Mouse (Mus musculus) thymus, postnatal 36 days (tissue): ENCODE data around the gene Nectin2.
"Not testable (repeated sequence)": the region's sequence is repeated elsewhere in the genome, so short reads cannot be mapped to it uniquely, and the experiment has no call there.

Experiments used
- DNase-seq, 2 experiments: peaks; one replicate each; pipeline ENCODE4 v3.0.0; 2022; ENCODE audit warnings: mixed read lengths in 2 of 2

The Nectin2 gene

DNA sequence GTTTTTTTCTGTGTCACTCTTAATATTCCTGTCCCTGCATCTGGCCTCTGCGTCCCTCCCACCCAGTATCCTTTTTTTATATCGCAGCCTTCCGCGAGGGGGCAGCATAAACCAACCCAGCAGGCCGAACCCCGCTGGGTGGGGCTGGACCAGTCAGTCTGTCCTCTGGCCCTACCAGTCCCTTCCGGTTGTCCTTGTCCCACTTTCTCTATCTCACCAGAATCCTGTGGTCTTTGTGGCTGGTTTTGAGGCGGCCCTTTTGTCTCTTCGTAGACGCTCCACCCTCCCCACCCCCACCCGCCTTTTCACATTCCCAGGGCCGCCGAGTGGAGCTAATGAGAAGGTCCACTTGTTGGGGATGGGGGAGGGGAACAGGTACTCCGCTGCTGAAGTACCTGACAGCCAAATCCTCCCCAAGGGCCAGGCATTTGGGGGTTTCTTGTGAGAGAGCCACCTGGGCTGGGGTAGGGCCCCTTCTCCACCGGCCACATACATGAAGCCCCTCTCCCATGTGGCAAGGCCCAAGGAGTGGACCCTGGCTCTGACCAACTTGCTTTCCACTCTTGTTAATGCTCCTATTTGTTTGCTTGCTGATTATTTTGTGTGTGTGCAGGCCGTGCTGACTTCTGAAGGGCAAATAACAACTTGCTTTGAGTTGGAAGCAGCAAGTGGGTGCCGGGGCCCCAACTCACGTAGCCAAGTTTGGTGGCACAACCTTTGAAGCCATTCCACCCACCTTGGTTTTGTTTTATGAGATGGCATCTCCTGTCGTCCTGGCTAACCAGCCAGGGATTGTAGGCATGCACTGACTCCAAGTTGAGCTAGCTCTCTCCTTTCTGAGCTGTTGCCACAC is at the start of gene Nectin2:
Gene Nectin2, minus strand, starts transcription at position 267 of the 853 bp plus-strand sequence.
- DNase-seq, result peak; percentile 46 to 58

GRCm38 (mm10) chr7:19796697-19797588 is 46.7 kb upstream of the Nectin2 start, which contains the start of gene Cblc:
Gene Cblc (minus strand): TSS chr7:19796809.
- peak; percentile 88 for DNase-seq

DNA sequence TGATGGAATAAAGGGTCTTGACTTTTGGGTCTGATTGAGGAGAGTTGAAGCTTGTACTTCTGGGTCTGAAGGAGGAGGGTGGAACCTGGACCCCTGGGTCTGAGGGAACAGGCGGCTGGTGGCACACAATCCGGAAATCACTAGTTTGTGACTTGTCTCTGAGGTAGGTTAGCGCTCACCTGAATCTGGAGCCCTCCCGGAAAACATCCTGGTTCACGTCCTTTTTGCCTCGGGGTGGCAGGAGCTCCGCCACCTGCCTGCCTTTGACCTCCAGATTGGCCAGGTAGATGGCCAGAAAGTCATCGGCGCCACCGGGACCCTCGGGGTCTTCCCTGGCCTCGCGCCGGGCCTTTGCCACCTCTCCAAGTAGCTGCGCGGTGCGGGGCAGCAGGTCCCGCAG is 46.0 kb upstream of the Nectin2 start:
- DNase-seq, result no peak

DNA sequence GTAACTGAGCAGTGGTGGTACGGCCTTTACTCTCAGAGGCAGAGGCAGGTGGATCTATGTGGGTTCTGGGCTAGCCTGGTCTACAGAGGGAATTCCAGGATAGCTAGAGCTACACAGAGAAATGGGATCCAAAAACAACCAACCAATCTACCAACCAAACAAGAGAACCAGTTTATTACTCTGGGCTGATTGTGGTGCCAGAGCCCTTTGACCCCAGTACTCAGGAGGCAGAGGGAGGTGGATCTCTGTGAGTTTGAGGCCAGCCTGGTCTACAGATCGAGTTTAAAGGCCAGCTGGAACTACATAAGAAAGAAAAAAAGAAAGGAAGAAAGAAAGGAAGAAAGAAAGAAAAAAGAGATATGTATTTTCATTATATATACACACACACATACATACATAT is 45.0 kb upstream of the Nectin2 start:
- DNase-seq, result no peak

- no peak for DNase-seq
Measured at GRCm38 (mm10) chr7:19792701-19793630, 42.7 kb upstream of the Nectin2 start.

- DNase-seq, result not testable (repeated sequence)
Measured at GRCm38 (mm10) chr7:19791504-19791903, 41.2 kb upstream of the Nectin2 start.

DNA sequence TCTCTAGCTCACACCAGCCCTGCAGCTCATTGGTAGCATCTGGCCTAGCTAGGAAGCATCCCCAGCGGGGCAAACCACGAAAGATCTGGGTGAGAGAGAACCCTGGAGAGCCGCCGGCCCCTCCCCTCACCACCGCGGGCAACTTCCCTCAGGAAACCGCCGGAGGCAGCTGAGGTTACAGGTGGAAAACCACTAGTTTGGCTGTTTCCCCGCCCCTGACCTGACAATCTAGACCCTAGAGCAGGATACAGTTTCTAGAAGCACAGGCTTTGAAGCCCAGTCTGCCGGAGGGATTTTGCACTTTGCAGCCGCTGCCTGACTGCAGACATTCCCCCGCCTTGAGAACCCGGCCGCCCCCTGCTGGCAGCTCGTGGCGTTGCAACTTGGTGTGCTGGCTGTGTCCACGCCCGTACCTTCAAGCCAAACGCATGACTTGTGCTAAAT is 39.6 kb upstream of the Nectin2 start:
- DNase-seq, result peak; percentile 90

DNA sequence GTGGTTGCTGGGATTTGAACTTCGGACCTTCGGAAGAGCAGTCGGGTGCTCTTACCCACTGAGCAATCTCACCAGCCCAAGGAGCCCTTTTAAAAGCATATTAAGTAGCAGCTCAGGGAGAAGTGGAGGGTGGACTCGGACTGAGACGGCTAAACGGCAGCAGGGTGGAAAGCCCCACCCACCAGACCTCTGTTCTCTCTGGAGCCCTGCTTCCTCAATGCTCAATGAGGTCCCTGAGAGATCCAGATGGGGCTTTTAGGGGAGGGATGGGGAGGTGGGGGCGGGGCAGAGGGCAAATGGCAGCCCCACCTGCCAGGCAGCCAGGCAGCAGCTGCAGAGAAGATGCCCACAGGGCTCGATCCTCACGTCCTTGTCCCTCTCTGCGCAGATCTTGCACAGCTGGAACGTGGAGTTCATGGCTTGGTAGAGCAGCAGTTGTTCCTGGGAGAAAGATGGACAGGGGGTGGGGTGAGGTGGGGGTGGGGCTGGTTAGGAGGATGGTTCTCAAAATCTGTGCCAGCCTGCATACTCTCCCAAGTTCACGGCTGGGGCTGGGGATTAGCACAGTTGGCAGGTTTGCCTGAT is 35.7 kb upstream of the Nectin2 start:
- no peak for DNase-seq

DNA sequence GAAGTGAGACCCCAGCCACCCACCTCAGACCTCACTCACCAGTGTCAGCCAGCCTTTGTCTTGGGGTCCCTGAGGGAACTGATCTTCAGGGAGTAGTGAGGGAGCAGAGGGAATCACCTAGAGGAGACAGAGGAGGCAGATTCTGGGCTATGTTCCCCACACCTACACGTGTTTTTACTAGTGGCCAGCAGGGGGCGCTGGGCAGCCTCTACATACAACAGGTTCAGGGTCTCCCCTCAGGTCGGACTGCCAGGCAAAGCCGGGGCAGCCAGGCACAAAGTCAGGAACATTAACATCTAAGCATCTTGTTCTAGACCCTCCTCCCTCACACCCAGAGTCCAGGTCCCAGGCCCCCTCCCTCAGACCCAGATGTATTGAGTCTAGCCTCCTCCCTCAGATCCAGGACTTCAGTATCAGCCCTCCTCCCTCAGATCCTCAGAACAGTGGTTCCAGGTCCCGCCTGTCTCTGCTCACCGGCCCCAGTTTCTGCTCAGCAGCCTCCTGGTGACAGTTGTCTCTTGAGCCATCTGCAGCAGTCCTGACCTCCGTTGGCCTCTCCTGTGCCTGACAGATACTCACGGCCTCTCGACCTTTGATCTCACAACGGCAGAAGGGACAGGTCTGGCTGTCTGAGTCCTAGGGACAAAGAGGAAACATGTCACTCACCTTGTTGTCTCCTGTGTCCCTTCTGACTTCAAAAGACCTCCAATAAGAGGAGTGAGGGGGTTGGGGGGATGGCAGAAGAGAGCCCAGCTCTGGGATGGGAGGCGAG is 34.7 kb upstream of the Nectin2 start:
- DNase-seq, result peak in 1 of 2 experiments; percentile 30

DNA sequence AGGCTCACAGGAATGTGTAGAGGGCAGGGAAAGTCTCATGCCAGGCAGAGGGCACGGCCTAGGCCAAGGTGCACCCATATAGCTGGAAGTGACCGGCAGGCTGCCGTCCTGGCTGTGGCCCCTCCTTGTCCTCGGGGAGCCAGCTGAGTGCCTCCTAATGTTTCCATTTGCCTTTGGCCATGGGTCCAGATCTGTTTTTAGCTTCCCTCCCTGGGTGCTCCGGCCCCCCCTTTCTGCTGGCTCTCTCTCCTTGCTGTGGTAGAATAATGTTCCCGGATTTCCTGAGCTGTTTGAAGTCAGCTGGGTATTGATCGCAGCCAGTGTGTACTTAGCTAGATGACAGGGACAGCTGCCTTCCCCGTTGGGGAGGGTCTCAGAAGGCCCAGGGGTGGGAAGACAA is 33.3 kb upstream of the Nectin2 start:
- DNase-seq, result no peak

- DNase-seq, result no peak
Measured at GRCm38 (mm10) chr7:19782645-19783044, 32.4 kb upstream of the Nectin2 start.

GRCm38 (mm10) chr7:19781741-19782140 is 31.5 kb upstream of the Nectin2 start:
- DNase-seq, result no peak

DNA sequence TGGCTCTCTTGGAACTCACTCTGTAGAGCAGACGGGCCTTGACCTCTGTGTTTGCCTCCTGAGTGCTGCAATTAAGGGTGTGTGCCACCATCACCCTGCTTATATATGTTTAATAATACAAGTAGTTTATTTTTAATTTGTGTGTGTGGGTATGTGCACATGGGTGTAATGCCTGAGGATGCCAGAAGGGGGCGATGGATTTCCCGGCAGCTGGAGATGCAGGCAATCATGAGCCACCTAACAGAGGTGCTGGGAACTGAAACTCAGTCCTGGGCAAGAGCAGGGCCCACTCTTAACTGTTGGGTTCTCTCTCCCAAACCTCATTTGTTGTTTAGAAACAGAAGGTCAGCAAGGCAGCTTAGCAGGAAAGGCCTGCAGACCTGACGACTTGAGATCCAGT is 29.6 kb upstream of the Nectin2 start:
- DNase-seq, result no peak

- DNase-seq, result no peak
Measured at GRCm38 (mm10) chr7:19778645-19779044, 28.4 kb upstream of the Nectin2 start.

- DNase-seq, result no peak
Measured at GRCm38 (mm10) chr7:19777049-19777723, 26.9 kb upstream of the Nectin2 start.

DNA sequence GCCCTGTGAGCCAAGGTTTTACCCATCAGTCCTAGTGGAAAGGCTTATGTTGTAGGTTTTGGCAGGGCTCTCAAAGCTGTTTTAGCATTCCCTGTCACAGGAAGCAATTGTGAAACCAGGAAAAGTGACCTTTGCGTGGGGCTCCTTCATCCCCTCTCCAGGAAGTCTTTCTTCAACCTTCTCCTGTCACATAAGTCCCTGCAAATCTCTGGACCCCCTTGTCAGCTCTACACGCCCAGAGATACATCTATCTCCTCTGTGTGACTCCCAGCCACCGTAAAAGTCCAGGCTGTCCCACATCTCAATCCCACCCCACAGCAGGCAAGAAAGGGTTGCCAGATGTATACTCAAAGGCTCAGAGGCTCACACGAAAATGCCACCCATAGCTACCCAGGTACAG is 21.4 kb upstream of the Nectin2 start:
- no peak for DNase-seq

- DNase-seq, result no peak
Measured at GRCm38 (mm10) chr7:19770984-19771391, 20.7 kb upstream of the Nectin2 start, which contains the start of gene Bcam. Gene Bcam (minus strand): TSS chr7:19771016.

- peak; percentile 69 to 75 for DNase-seq
Measured at GRCm38 (mm10) chr7:19770375-19770754, 20.1 kb upstream of the Nectin2 start.

DNA sequence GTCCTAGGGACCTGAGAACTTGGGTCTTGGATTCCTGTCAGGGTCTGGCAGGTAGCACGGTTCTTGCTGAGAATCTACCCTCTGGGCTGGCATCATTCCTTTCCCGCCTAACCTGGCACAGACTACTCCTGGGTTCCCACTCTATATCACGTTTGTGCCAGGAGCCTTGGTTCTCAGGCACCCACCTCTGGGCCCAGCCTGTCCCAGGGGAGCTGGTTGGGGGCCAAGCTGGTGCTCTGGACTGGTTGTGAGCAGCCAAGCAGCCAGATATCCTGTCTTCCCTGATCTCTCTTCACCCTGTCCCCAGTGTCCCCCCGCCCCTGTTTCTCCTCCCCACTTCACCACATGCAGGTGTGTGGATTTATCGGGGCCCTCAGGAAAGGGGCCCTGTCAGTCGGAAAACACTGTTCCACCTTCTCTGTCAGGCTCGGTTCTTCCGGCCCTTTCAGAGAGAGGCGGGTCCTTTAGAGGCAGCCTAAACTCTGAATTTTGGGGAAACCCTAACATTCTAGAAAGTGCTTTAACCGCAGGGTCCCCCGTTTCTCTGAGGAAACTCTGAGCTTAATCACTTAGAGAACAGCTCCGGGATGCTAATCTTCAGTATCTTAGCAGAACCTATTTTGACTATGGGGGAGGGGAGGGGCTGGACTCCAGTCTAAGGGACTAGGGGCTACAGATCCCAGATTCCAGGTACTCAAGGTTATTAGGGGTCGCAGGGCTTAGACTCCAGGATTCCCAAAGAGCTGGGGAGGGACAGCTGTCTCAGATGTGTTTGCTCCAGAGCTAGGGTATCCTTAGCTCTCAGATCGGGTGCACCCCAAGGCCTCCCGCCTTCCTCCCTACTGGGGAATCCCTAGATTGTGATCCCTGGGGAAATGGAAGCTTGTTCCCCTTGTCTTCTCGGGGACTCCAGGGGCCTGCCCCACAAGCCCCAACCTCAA is 19.4 kb upstream of the Nectin2 start:
- no peak for DNase-seq
